Mouse (Mus musculus) bone marrow macrophage, adult 2 months (primary cell): ENCODE results near the gene Fcmr.

Experiments used
- CTCF ChIP-seq: IDR thresholded peaks from 2 replicates; pipeline ENCODE4 v1.5.1; 2012; ENCODE audit warnings: low read depth, mild to moderate bottlenecking, low read length, moderate library complexity
- POLR2A ChIP-seq: IDR thresholded peaks from 2 replicates; pipeline ENCODE4 v1.6.1; 2012; ENCODE audit warnings: mild to moderate bottlenecking, low read depth, low read length, borderline replicate concordance

GRCm38 (mm10) chr1:130893329-130894040, 28.0 kb downstream of the Fcmr start:
- TF ChIP-seq POLR2A (no peak), CTCF (no peak)
